Mouse (Mus musculus) bone marrow macrophage, adult 2 months (primary cell): ENCODE results near the gene Hist1h2bb.

Source experiments
- CTCF ChIP-seq: IDR thresholded peaks from 2 replicates; pipeline ENCODE4 v1.5.1; 2012; ENCODE audit warnings: low read depth, mild to moderate bottlenecking, low read length, moderate library complexity
- POLR2A ChIP-seq: IDR thresholded peaks from 2 replicates; pipeline ENCODE4 v1.6.1; 2012; ENCODE audit warnings: mild to moderate bottlenecking, low read depth, low read length, borderline replicate concordance

DNA sequence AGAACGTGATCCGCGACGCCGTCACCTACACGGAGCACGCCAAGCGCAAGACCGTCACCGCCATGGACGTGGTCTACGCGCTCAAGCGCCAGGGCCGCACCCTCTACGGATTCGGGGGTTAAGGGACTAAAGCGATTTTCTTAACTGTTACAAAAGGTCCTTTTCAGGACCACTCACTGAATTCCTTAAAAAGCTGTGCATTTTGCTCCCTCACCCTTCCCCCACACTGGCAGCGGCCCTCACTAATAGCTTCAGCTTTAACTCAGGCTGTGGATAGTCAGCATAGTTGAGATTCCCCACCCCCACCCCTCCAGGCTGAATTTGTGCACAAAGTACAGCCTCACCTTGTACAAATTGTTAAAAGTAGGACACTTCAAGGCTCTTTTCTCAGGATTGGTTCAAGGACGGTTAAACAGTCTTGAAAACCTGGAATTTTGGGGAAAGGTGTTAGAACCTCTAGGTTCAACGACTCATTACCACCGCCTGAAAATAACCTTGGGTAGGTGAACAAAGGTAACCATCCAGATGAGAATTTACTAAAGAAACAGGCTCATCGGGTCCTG, 10.8 kb downstream of the Hist1h2bb start:
- no peak for TF ChIP-seq CTCF
- no peak for TF ChIP-seq POLR2A
